Mouse (Mus musculus) embryonic fibroblast, embryonic 13.5 days (primary cell): ENCODE results near the gene Apold1. TPM values are rescaled to one million over a fixed set of nuclear protein-coding genes. Genes with fewer than 3 reads are reported as not detected.

Source experiments
- H3K27ac ChIP-seq: 2 replicates; pipeline ENCODE4 v1.5.1; 2012; ENCODE audit warnings: low read length, control low read depth, inconsistent platforms; ENCODE audit not compliant: insufficient read depth
- H3K4me1 ChIP-seq: 2 replicates; pipeline ENCODE4 v1.6.1; 2011; ENCODE audit warnings: low read length; ENCODE audit not compliant: control insufficient read depth, insufficient read depth
- H3K4me3 ChIP-seq: 2 replicates; pipeline ENCODE4 v1.5.1; 2011; ENCODE audit warnings: mild to moderate bottlenecking, control low read depth, low read length; ENCODE audit not compliant: insufficient read depth
- CTCF ChIP-seq: IDR thresholded peaks from 2 replicates; pipeline ENCODE4 v1.5.1; 2011; ENCODE audit warnings: mild to moderate bottlenecking, control low read depth, low read length, moderate library complexity, borderline replicate concordance; ENCODE audit not compliant: insufficient read depth
- POLR2A ChIP-seq: IDR thresholded peaks from 2 replicates; pipeline ENCODE4 v1.6.1; 2011; ENCODE audit warnings: low read depth, mild to moderate bottlenecking, control low read depth, low read length, moderate library complexity
- polyA plus RNA-seq: library from polyadenylated mRNA; stranded (reverse); fragments of >200 nt; gene quantifications from 2 replicates; pipeline ENCODE4 v1.2.4, GENCODE M21; 2011; ENCODE audit warnings: low read depth; ENCODE audit not compliant: missing spikeins, insufficient read length

The Apold1 gene
- polyA plus RNA-seq, 1 experiment: 0.47 TPM

- Histone ChIP-seq H3K27ac (no peak overlapping the region), H3K4me3 (no peak overlapping the region), H3K4me1 (peaks cover 15% of the 10 kb centered on the region)
- TF ChIP-seq POLR2A (no peak), CTCF (no peak)
These were observed 32.9 kb upstream of the Apold1 start for GRCm38 (mm10) chr6:134948522-134949061.

GRCm38 (mm10) chr6:134949241-134949640 is 32.3 kb upstream of the Apold1 start:
- Histone ChIP-seq H3K4me1 (peaks cover 8% of the 10 kb centered on the region), H3K4me3 (no peak overlapping the region), H3K27ac (no peak overlapping the region)
- no peak for TF ChIP-seq CTCF
- TF ChIP-seq POLR2A: no peak

- H3K27ac ChIP-seq: no peak overlapping the region
- TF ChIP-seq CTCF: no peak
- no peak for TF ChIP-seq POLR2A
- no peaks in the 10 kb centered on the region for H3K4me1 ChIP-seq
- no peak overlapping the region for H3K4me3 ChIP-seq
These were observed 30.2 kb upstream of the Apold1 start for GRCm38 (mm10) chr6:134951364-134951763.

- TF ChIP-seq CTCF (no peak), POLR2A (no peak)
- no peaks in the 10 kb centered on the region for H3K4me1 ChIP-seq
- H3K4me3 ChIP-seq: no peak overlapping the region
- no peak overlapping the region for H3K27ac ChIP-seq
These were observed 27.5 kb upstream of the Apold1 start for GRCm38 (mm10) chr6:134953976-134954375.

GRCm38 (mm10) chr6:134956388-134956787 is 25.1 kb upstream of the Apold1 start:
- H3K4me1 ChIP-seq: no peaks in the 10 kb centered on the region
- TF ChIP-seq CTCF: no peak
- TF ChIP-seq POLR2A: no peak
- no peak overlapping the region for H3K4me3 ChIP-seq
- no peak overlapping the region for H3K27ac ChIP-seq

- H3K4me3 ChIP-seq: no peak overlapping the region
- TF ChIP-seq POLR2A (no peak), CTCF (no peak)
- no peaks in the 10 kb centered on the region for H3K4me1 ChIP-seq
- H3K27ac ChIP-seq: no peak overlapping the region
These were observed 20.2 kb upstream of the Apold1 start for GRCm38 (mm10) chr6:134961286-134961685.

- no peak for TF ChIP-seq CTCF
- TF ChIP-seq POLR2A: no peak
- no peaks in the 10 kb centered on the region for H3K4me1 ChIP-seq
- H3K4me3 ChIP-seq: no peak overlapping the region
- no peak overlapping the region for H3K27ac ChIP-seq
These were observed 19.5 kb upstream of the Apold1 start for GRCm38 (mm10) chr6:134961858-134962517.

GRCm38 (mm10) chr6:134962518-134962893 is 19.0 kb upstream of the Apold1 start:
- TF ChIP-seq POLR2A: no peak
- no peak for TF ChIP-seq CTCF
- H3K27ac ChIP-seq: no peak overlapping the region
- no peak overlapping the region for H3K4me3 ChIP-seq
- H3K4me1 ChIP-seq: no peaks in the 10 kb centered on the region

- Histone ChIP-seq H3K4me1 (no peaks in the 10 kb centered on the region), H3K4me3 (no peak overlapping the region), H3K27ac (no peak overlapping the region)
- TF ChIP-seq CTCF (no peak), POLR2A (no peak)
These were observed 17.6 kb upstream of the Apold1 start for GRCm38 (mm10) chr6:134963910-134964309.

GRCm38 (mm10) chr6:134966681-134967080 is 14.8 kb upstream of the Apold1 start:
- Histone ChIP-seq H3K27ac (no peak overlapping the region), H3K4me1 (no peaks in the 10 kb centered on the region), H3K4me3 (no peak overlapping the region)
- no peak for TF ChIP-seq POLR2A
